Mouse (Mus musculus): Measurements from ENCODE around the gene Stab2.
A peak's percentile ranks its signal among the peaks of the same experiment; 100 is the strongest.

The Stab2 gene

DNA sequence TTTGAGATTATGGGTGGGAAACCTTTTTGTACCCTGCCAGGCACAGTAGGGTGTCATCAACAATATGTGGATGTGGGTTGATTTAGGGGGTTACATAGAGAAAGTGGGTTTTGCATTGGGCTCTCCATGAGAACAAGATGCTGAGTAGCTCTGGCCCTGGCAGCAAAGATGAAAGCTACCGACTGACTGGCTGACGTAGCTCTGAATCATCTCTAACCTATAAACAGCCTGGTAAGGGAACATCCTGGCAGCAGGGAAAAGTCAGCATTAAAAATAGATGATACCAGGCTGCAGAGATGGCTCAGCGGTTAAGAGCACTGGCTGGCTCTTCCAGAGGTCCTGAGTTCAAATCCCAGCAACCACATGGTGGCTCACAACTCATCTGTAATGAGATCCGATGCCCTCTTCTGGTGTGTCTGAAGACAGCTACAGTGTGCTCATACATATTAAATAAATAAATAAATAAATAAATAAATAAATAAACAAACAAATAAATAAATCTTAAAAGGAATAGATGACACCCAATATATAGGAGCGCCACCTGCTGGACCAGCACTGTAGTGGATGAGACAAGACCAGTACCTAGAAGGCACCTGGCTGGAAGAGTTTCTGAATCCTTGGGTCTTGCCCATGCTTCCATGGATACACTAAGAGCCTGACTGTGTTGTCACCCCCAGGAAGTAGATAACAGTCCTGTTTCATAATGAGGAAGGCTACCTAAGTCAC is 31.7 kb downstream of the Stab2 start:
- DNase-seq: peak; percentile 69

DNA sequence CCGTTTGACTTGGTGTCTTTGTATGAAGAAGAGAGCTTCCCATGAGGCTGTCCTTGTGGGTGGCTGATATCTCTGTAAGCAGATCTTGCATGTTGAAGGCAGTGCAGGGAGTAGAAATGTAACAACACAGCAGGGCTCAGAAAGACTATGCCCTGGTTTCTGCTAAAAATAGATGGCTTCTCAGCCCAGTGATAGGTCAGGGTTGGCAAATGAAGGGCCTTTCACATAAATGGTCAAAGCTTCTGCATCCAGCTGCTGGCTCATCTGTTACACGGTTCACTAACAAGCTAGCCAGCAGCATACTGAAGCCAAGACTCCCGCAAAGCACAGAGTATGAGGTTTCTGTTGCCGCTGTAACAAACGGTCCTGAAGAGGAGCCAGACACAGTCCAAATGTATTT is 34.5 kb downstream of the Stab2 start:
- no peak for DNase-seq

DNA sequence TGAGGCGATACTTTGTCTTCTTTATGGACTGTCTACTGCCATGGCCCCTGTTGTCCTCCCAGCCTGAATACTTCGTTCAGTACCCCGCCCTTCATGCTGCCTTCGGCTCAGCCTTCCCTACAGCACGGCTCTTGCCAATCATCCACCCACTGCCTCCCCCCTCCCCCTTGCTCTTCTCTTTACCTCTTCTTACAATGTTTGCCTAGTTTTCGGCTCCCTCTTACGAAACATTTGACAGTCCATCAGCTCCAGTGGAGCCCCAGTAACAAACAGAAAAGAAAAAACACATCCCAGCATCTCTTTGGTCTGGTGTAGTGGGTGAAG is 35.4 kb downstream of the Stab2 start:
- peak; percentile 4 for DNase-seq

DNA sequence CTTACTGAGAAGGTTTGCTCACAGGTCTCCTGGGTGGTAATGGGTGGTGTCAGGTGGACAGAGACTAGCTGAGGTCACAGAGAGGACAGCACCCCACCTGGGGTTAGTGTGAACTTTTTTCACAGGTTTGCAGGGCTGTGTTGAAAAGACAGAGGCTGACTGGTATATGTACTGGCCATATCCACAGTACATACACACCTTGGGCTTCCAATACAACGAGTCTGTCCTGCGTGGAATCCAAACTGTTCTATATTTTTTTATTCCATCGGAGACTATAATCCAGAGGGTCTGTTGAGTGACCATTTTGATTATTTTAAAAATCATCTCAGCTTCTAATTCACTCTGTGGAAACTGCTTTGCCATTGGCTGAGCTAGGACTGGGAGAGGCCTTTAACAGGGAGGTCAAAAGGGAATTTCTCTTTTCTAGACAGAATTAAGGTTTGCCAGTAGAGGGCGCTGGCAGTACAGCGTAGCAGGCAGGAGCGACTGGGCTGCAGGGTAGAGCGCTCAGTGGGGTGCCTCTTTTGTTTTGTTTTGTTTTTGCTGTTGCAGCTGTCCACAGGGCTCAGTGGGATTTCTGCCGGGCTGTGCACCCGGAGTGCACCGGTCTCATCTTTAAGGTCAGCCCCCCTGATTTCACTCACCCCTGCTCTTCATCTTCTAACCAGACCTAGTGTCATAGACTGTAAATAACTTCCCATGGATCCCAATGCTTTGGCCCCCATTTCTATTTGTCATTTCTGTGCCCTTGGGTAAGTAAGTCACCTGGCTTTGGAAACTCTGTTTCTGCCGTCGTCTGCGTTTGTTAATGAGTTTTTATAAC is 35.9 kb downstream of the Stab2 start:
- DNase-seq: peak; percentile 85

DNA sequence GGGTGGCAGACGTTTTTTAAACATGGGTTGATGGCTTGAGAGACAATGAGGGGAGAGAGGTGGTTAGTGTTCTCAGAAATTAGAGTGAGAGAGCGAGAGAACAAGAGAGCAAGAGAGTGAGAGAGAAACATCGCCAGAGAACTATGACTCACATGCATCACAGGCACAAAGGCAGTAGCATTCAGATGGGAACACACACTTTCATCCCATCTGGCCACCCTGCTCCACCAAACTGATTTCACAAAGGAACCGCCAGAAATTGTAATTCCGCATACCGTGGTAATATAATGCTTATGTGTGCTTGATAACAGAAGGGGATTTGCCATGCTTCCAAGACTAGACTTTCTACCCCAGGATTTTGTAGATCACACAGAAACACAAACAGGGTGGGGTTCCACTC is 38.5 kb downstream of the Stab2 start:
- no peak for DNase-seq

DNA sequence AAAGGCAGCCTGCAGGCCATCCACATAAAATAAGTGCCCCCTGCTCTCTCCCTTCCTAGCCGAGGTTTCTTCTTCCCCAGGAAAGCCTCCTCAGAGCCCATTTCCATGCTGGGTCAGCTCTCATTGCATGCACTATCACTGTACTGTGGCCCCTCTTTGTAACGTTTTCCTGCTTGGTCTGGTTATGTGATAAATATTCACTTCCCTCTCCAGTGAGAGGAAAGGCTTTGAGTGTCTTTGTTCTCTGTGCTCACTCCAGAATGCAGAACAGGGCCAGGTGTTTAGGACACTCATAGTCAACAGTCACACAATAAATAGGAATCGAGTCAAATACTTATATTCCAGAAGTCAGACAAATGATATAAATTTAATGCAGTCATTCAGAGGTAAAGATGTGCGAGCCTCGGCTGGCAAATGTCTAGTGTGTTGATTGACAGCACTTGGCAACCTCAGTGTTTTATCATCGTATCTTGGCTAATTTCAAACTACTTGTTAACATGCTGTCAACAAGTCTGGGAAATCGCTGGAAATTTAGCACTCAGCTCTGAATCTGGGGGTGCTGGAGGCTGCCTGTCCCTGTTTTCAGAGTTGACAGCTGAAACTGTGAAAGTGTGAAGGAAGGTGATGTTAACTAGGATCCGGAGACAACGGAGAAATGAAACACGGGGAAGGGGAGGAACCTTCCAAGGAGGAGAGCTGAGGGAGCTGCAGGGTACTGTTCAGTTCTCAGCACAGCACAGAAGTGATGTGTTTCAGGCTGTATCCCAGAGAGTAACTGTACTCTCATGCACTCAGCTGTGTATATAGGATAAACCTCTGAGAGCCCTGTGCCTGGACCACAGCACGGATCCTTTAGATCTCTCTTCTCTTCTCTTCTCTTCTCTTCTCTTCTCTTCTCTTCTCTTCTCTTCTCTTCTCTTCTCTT is 46.0 kb downstream of the Stab2 start:
- DNase-seq: no peak

DNA sequence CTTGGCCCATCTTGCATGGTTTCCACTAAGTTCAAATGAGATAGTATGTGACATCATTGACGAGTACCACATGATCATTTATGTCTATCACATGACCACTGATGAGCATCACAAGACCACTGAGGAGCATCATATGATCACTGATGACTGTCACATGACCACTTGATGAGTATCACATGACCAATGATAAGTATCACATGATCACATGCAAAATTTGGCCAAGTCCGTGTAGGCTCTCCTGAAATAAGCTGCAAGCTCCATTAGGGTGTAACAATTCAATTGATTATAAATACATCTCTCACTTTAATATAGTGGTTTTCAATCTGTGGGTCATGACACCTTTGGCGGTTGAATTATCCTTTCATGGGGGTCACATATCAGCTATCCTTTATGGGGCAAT is 52.5 kb downstream of the Stab2 start:
- no peak for DNase-seq

DNA sequence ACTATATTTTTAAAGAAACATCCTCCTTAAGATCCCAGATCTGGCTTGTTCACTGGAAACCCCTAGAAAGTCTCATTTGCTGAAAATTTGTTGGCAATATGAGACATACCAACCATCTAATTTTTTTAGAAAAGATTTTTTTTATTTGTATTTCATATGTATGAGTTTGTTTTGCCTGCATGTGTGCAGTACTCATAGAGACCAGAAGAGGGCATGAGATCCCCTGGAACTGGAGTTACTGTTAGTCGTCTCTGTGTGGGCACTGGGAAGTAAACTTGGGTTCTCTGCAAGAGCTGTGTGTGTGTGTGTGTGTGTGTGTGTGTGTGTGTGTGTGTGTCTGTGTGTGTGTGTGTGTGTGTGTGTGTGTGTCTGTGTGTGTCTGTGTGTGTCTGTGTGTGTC is 55.1 kb downstream of the Stab2 start:
- DNase-seq: no peak

DNA sequence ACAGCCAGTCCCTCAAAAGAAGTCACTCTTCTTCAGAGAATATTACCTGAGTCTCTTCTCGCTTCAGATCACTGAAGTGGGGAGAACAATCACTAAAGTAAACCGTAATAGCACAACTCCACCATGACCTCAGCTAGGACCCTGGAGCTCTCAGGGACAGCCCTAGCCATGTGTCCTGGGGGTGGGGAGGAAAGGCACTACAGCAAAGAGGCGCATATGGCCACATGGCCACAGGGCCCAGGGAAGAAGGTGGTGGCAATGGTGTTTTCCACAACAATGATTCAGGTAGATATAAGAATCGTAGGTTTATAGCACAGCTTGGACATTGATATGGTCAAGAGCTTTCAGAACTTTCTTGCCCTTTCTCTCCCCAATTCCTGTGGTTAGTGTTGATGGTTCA is 57.0 kb downstream of the Stab2 start:
- no peak for DNase-seq

DNA sequence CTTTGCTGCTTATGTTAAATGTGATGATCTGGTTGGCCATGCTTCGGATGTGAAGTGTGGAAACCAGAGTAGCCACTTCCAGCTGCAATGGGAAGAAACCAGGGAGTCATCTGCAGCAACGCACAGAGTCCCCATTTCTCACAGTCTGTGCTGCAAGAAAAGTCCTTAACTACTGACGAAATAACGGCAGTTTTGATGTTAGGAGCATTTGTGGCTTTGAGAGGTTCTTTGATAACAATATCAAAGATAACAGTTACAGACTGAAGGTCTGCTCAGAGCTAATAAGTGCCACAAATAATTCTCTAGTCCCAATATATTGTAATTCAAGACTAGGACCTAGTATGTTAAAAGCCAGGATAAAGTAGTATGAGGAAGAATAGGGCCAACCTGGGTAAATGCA is 57.9 kb downstream of the Stab2 start:
- no peak for DNase-seq

DNA sequence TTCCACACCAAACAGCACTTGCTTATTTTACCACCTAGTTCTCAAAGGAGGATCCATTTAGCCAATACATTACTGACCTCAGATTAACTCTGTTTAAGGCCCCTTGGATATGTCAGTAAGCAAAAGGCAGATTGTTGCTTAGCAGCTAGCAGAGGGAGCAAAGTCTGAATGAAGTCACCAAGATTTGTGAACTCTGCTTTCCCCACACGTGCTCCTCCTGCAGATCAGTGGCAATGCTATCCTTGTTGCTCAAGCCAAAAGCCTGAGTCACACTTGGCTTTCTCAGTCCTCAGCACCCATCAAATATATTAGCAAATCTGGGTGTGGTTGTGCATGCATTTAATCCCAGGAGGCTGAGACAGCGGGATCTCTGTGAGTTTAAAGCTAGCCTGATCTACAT is 60.3 kb downstream of the Stab2 start:
- DNase-seq: no peak

DNA sequence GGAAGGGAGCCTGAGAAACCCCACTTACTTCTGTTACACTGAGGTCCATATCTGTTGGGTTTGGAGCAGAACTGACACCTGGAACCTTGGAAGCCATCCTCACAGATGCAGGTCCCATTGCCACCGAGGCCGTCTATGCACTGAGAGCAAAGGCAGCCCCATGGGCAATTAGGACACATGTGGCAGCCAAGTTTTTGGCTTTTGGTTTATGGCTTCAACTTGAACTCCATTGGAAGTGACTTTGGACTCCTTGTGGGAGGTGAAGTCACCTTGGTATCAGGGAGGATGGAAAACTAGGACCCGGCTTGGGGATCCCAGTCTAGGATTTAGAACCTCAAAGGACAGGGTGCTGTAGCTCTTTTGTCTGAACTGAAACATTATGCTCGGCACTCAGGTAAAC is 67.2 kb downstream of the Stab2 start:
- no peak for DNase-seq

DNA sequence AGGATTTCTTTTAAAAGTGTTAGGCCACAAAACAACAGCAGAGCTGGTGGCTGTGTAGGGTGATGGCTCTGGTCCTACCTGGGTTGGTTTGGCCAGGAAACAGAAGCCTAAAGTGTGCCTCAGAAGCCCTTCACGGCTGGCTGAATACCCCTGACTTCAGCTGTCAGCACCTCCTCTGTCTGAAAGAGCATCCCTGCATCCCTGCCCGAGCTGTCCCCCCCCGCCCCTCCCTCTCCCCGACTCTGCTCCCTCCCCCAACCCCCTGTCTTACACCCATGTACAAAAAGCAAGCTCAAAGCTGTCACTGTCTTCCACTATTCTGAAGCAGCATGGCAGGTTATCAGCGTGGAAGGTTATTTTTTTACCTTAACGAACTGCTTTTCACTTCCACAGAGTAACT is 73.4 kb downstream of the Stab2 start:
- DNase-seq: no peak

DNA sequence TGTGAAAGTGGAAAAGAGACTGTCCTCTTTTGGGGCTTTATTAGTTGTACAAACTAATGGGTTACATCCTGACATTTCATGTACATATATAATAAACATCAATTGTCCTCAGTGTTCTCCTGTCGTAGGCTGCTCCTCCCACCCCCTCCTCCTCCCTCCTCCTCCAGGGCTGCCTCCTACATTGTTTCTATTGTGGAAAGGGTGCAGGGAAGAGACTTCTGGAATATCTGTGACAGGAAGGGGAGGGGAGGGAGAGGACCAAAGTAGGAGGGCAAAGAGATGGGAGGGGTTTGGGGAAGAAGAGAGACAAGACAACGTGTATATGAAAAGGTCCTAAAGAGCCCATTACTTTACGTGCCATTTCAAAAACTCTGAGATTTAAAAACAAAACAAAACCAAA is 73.9 kb downstream of the Stab2 start:
- DNase-seq: peak; percentile 33

DNA sequence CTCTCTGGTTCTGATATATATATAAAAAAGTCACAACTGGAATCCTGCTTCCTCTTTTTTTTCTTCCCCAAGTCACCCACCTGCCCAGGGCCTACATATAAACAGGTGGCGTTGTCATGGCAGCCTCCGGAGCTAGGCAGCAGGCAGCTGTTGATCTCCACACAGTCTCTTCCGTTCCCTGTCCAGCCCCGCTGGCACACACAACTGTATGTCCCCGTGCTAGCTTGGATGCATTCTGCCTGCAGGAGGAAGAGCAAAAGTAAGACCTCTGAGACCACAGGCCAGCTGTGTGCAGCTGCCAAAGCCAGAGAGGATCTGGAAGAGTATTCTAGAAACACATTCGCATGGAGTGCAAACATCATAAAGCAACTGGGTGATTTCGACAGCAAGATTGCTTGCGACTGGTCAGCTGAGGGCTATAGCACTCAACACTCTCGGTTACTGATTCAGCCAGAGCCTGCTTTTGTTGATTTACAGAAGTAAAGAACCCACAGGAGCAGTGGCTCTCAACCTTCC is 74.6 kb downstream of the Stab2 start:
- peak; percentile 66 for DNase-seq

DNA sequence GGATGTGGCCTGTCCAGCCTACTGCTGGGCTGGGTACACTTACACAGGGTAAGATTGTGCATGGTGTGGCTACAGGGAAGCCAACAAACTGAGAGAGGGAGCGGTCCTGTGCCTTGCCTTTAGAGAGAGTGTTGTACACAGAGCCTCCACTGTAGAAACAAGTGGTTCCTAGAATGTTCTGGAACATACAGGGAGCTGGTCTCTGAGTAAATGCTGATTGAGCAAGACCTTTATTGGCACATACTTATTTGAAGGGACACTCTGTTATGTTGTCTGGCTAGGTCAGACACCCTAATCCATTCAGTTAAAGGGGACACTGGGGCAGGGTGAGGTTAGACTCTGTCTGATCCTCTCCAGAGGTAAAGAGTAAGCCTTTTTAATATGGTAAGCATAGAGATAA is 84.2 kb downstream of the Stab2 start:
- DNase-seq: peak; percentile 28

DNA sequence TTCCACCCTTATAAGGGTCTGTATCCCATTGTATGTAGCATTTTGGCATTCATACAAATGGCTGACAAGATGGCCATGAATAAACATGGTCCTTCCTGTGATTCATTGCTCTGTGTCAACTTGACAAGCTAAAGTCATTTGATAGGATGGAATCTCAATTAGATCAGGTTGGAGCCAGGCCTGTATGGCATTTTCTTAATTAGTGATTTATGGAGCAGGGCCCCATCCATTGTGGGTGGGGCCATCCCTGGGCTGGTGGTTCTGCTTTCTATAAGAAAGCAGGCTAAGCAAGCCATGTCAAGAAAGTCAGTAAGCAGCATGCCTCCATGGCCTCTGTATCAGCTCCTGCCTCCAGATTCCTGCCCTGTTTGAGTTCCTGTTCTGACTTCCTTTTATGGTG is 92.2 kb downstream of the Stab2 start:
- DNase-seq: no peak

DNA sequence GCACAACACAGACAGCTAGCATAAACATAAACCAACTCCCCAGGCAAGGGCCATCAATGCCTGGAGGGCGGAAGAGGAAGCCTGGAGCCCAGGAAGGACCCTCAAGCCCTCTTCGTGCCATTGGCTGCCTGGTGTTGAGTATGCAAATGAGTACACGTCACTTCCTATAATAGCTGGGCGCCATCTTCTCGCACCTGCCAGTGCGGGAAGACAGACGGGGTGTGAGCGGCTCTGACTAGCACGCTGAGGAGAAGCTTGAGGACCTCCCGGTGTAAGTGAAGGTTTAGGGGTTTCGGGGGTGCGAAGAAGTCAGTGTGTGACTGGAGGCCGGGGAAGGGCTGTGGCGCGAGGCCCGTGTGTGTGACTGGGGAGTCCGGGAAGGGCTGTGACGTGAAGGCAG is 99.3 kb downstream of the Stab2 start:
- no peak for DNase-seq

DNA sequence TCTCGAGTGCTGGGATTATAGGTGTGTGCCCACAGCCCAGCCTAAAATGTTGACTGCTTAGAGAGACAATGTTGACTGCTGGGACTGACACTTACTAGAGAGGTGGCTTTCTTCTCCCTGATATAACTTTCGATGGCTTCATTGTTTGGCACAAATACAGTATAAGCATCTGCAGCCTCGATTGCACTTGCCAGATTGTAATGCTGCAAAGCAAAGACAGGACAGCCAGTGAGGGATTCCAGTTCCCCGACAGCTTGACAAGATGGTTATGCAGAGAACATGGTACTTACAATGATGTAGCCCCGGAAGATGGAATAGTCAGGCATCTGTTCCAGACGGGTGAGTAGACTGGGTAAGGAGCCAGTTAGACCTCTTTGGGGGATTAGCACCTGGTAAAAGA is 100.8 kb downstream of the Stab2 start:
- no peak for DNase-seq

DNA sequence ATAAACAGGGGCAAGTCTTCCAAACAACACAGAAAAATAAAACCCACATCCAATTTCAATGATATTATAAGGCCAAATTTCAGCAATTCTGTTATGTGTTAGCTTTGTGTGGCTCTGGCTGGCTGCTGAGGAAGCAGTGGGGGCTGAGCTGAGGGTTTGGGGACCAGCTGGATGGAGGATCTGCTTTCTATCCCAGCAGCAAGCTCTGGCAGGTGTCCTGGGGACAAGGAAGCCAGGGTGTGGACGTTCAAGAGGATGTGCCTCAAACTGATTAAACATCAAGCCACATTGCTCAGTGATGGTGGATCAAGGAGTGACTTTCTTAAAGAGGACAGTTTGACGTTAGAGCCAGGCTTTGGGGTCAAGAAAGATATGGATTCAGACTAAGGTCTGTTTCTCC is 112.3 kb downstream of the Stab2 start:
- DNase-seq: peak; percentile 28

DNA sequence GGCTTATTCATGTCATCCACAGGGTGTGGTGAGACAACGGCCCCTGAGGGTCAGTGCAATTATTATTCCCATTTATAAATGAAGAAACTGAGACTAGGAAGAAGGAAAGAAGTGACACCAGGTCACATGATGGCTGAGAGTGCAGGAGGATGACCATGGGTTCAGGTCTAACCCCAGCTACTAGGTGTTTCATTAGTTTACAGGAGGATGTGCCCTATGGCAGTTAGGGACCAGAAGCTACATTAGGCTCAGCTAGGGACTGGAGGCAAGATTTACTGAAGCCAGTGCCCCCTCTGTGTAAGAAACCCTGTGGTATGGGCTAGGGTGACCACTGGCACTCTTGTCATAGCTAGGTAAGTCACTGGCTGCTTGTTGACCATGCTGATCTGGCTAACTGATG is 116.8 kb downstream of the Stab2 start:
- DNase-seq: no peak

DNA sequence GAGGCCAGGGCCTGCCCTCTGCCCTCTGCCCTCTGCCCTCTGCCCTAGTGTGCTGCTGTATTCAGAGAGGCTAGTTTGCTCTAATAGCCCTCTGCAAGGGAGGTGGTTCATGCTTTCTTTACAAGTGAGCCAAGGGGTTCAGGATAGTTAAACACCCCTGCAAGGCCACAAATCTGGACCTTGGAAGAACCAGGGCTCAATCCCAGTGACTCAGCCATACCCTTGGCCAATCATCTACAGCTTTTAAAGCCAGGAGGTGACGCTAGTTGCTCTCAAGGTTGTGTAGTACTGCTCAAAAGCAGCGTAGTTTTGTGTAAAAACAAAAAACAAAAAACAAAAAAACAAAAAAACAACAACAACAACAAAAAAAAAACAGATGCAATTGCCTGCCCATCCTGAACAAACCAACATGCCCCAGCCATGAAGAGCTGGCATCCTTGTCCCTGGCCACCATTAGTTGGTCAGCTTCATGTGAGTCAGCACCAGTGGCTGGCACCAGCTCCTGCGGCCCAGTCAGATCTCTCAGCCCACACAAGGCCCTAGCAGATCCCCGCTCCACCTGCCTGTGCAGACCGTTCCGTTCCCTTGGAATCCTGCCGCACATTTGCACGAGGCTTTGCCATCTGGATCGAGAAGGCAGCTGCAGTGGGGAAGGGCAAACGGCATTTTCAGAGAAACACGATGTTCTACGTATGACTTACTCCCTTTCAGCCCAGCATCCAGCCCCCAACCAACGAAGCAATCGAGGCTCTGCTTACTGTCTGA is 117.5 kb downstream of the Stab2 start:
- DNase-seq: no peak

DNA sequence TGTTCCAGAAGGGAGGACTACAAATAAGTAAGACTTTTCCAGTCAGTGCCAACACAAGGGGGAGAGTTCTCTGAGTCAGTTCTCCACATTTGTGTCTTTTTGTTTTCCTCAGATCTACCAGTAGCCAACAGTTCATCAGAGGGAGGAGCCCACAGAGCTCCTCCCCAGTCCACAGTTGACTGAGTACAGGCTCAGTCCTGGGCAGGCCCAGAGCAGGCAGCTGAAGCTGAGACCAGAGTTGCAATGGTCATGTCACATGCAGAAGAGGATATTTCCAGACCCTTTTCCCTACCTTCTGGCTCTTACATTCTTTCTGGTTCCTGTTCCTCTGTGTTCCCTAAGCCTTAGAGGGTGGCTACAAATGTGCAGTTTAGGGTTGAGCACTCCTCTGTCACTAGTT is 118.4 kb downstream of the Stab2 start:
- peak; percentile 5 for DNase-seq

Data from lung, postnatal 36 days (tissue).